In genomic region chr4:128774467-128774866, GRCm38 (mm10) we compare ENCODE assay signal across 8 mouse cellular contexts. TPM values are rescaled to one million over a fixed set of nuclear protein-coding genes. Genes with fewer than 3 reads are reported as not detected.
DNase-seq lines count a peak whose midpoint lies in the region; ATAC-seq lines count a peak whose summit lies in the region.

No protein-coding gene starts in this region.

- no peaks in the 10 kb centered on the region for H3K27me3 ChIP-seq in forebrain, embryonic 14.5 days (replicated peaks; ENCODE audit: control insufficient read depth, insufficient read depth, low read length)
- H3K27me3 ChIP-seq in forebrain, embryonic 13.5 days: no peaks in the 10 kb centered on the region
- H3K27me3 ChIP-seq in neural tube, embryonic 11.5 days (ENCODE audit: control insufficient read depth, insufficient read depth, low read length): no peaks in the 10 kb centered on the region
- no peaks in the 10 kb centered on the region for H3K27me3 ChIP-seq in neural tube, embryonic 15.5 days (replicated peaks)

- no peak overlapping the region for H3K9ac ChIP-seq in forebrain, embryonic 14.5 days (ENCODE audit: low read length)
- H3K9ac ChIP-seq in forebrain, embryonic 13.5 days: no peak overlapping the region
- no peak overlapping the region for H3K9ac ChIP-seq in neural tube, embryonic 11.5 days (ENCODE audit: low read length)
- no peak overlapping the region for H3K9ac ChIP-seq in neural tube, embryonic 15.5 days (replicated peaks)

- H3K4me2 ChIP-seq in forebrain, embryonic 14.5 days (ENCODE audit: low read length): no peak overlapping the region
- no peak overlapping the region for H3K4me2 ChIP-seq in forebrain, embryonic 13.5 days
- H3K4me2 ChIP-seq in neural tube, embryonic 11.5 days (ENCODE audit: low read depth): no peak overlapping the region
- H3K4me2 ChIP-seq in neural tube, embryonic 15.5 days: no peak overlapping the region

- H3K27ac ChIP-seq in forebrain, embryonic 14.5 days (ENCODE audit: low read depth, low read length): no peak overlapping the region
- no peak overlapping the region for H3K27ac ChIP-seq in forebrain, embryonic 13.5 days
- H3K27ac ChIP-seq in neural tube, embryonic 11.5 days (ENCODE audit: low read depth, low read length): no peak overlapping the region
- H3K27ac ChIP-seq in neural tube, embryonic 15.5 days (replicated peaks): no peak overlapping the region

- DNase-seq in forebrain, embryonic 14.5 days (ENCODE audit: low spot score): peak; percentile 46
- peak; percentile 51 for DNase-seq in neural tube, embryonic 11.5 days (ENCODE audit: low spot score)
- peak; percentile 55 for DNase-seq in c-Kit-negative CD71-positive TER-119-positive erythroid progenitor cells, embryonic 14.5 days (ENCODE audit: low read depth, low spot score)
- DNase-seq in induced T-regulatory cell, adult 2 months (ENCODE audit: low read depth): peak; percentile 80
- peak; percentile 74 for DNase-seq in lung, postnatal 14 days
- peak; percentile 75 for DNase-seq in thymus, postnatal 4 days

- H3K4me3 ChIP-seq in forebrain, embryonic 14.5 days (ENCODE audit: low read depth, low read length): no peak overlapping the region
- no peak overlapping the region for H3K4me3 ChIP-seq in forebrain, embryonic 13.5 days
- no peak overlapping the region for H3K4me3 ChIP-seq in neural tube, embryonic 11.5 days (ENCODE audit: low read depth, low read length)
- H3K4me3 ChIP-seq in neural tube, embryonic 15.5 days (replicated peaks): no peak overlapping the region

- WGBS in forebrain, embryonic 14.5 days: 92% methylated on average over 9 of the region's 9 CpGs
- 94% methylated on average over 9 of the region's 9 CpGs for WGBS in forebrain, embryonic 13.5 days
- WGBS in neural tube, embryonic 11.5 days: 91% methylated on average over 9 of the region's 9 CpGs
- WGBS in neural tube, embryonic 15.5 days: 93% methylated on average over 9 of the region's 9 CpGs

- no peaks in the 10 kb centered on the region for H3K9me3 ChIP-seq in forebrain, embryonic 14.5 days (replicated peaks; ENCODE audit: control insufficient read depth, low read length)
- H3K9me3 ChIP-seq in forebrain, embryonic 13.5 days (replicated peaks): no peaks in the 10 kb centered on the region
- H3K9me3 ChIP-seq in neural tube, embryonic 11.5 days (ENCODE audit: control insufficient read depth, low read length): no peaks in the 10 kb centered on the region
- H3K9me3 ChIP-seq in neural tube, embryonic 15.5 days (replicated peaks): no peaks in the 10 kb centered on the region

- no peaks in the 10 kb centered on the region for H3K4me1 ChIP-seq in forebrain, embryonic 14.5 days (ENCODE audit: control insufficient read depth, insufficient read depth, low read length)
- no peaks in the 10 kb centered on the region for H3K4me1 ChIP-seq in forebrain, embryonic 13.5 days
- 0 out of 2 replicates have a peak, but pooled peaks cover 2% of the 10 kb centered on the region for H3K4me1 ChIP-seq in neural tube, embryonic 11.5 days (ENCODE audit: control insufficient read depth, insufficient read depth, low read length)
- H3K4me1 ChIP-seq in neural tube, embryonic 15.5 days: peaks cover 4% of the 10 kb centered on the region; the same call in 1 of the 2 replicates

- H3K36me3 ChIP-seq in forebrain, embryonic 14.5 days (ENCODE audit: control insufficient read depth, insufficient read depth, low read length): peaks cover 72% of the 10 kb centered on the region
- H3K36me3 ChIP-seq in forebrain, embryonic 13.5 days (ENCODE audit: poor library complexity, severe bottlenecking): peaks cover 83% of the 10 kb centered on the region
- peaks cover 38% of the 10 kb centered on the region for H3K36me3 ChIP-seq in neural tube, embryonic 11.5 days (ENCODE audit: control insufficient read depth, insufficient read depth, low read length)
- H3K36me3 ChIP-seq in neural tube, embryonic 15.5 days: peaks cover 68% of the 10 kb centered on the region

- ATAC-seq in forebrain, embryonic 14.5 days: no peak
- no peak for ATAC-seq in forebrain, embryonic 13.5 days
- no peak for ATAC-seq in neural tube, embryonic 11.5 days (ENCODE audit: insufficient read depth, low FRiP score, low TSS enrichment)
- ATAC-seq in neural tube, embryonic 15.5 days (ENCODE audit: low FRiP score): no peak

RNA-seq across cellular contexts. Expression of gene A3galt2, which starts 19.3 kb away (rescaled TPM):
- polyA plus RNA-seq in forebrain, embryonic 14.5 days (2014; fragmentation: Nextera tagmentation; extraction: Ambion mirVana): 0.27 and 0.38 TPM in 2 replicates
- 0.67 and 0.88 TPM in 2 replicates for polyA plus RNA-seq in forebrain, embryonic 13.5 days (2015; fragmentation: Nextera tagmentation; extraction: Ambion mirVana)
- 0.33 and 0.45 TPM in 2 replicates for polyA plus RNA-seq in neural tube, embryonic 11.5 days (2014; fragmentation: Nextera tagmentation; extraction: Ambion mirVana)
- 0.34 and 0.41 TPM in 2 replicates for polyA plus RNA-seq in neural tube, embryonic 15.5 days (2015; fragmentation: Nextera tagmentation; extraction: Ambion mirVana)

RNA-seq across cellular contexts. Expression of gene Zfp362, which starts 31.4 kb away (rescaled TPM):
- 26.1 and 31.3 TPM in 2 replicates for polyA plus RNA-seq in forebrain, embryonic 14.5 days (2014; fragmentation: Nextera tagmentation; extraction: Ambion mirVana)
- polyA plus RNA-seq in forebrain, embryonic 13.5 days (2015; fragmentation: Nextera tagmentation; extraction: Ambion mirVana): 42.3 and 46.9 TPM in 2 replicates
- polyA plus RNA-seq in neural tube, embryonic 11.5 days (2014; fragmentation: Nextera tagmentation; extraction: Ambion mirVana): 46.6 and 50.1 TPM in 2 replicates
- polyA plus RNA-seq in neural tube, embryonic 15.5 days (2015; fragmentation: Nextera tagmentation; extraction: Ambion mirVana): 29.3 and 33.6 TPM in 2 replicates
